Comparison of ENCODE assay signal across 8 mouse cellular contexts in the genomic region with DNA sequence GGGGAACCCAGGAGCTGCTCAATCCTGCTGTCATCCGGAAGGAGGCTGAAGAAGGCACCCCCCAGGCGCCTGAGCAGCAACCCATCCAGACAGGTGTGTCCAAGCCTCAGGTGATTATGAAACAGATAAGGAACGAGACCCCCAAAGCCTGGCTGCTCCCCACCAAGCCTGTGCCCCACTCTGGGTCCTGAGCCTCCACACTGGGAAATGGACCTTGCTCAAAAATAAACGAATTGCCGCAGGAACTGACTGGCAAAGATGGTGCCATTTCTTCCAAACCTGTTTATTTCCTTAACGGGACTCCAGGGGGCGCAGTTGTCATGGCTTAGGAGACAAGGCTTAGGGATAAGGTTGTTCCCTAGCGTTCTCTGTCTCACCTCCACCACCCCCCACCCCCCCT. TPM values are rescaled to one million over a fixed set of nuclear protein-coding genes. Genes with fewer than 3 reads are reported as not detected.
DNase-seq lines count a peak whose midpoint lies in the region; ATAC-seq lines count a peak whose summit lies in the region.

No protein-coding gene starts in this region.

- peaks cover 20% of the 10 kb centered on the region for H3K4me1 ChIP-seq in heart, embryonic 11.5 days (ENCODE audit: control insufficient read depth, insufficient read depth, low read length)
- peaks cover 29% of the 10 kb centered on the region for H3K4me1 ChIP-seq in kidney, embryonic 14.5 days (ENCODE audit: control insufficient read depth, insufficient read depth, low read length)
- peaks cover 24% of the 10 kb centered on the region for H3K4me1 ChIP-seq in lung, embryonic 16.5 days (replicated peaks; ENCODE audit: control insufficient read depth, insufficient read depth, low read length)

- peaks cover 29% of the 10 kb centered on the region for H3K27me3 ChIP-seq in heart, embryonic 11.5 days (ENCODE audit: control insufficient read depth, insufficient read depth, low read length)
- H3K27me3 ChIP-seq in kidney, embryonic 14.5 days (ENCODE audit: control insufficient read depth, insufficient read depth, low read length): peaks cover 20% of the 10 kb centered on the region
- H3K27me3 ChIP-seq in lung, embryonic 16.5 days (ENCODE audit: control insufficient read depth, insufficient read depth, low read depth, low read length): peaks cover 22% of the 10 kb centered on the region

- H3K4me3 ChIP-seq in heart, embryonic 11.5 days (ENCODE audit: low read depth, low read length): peak overlapping the region; percentile 43
- H3K4me3 ChIP-seq in kidney, embryonic 14.5 days (ENCODE audit: low read length): peak overlapping the region; percentile 38
- H3K4me3 ChIP-seq in lung, embryonic 16.5 days (ENCODE audit: low read length): peak overlapping the region; percentile 56

- H3K9me3 ChIP-seq in heart, embryonic 11.5 days (replicated peaks; ENCODE audit: control insufficient read depth, low read length): no peaks in the 10 kb centered on the region
- H3K9me3 ChIP-seq in kidney, embryonic 14.5 days (ENCODE audit: control insufficient read depth, low read length): no peaks in the 10 kb centered on the region
- H3K9me3 ChIP-seq in lung, embryonic 16.5 days (ENCODE audit: control insufficient read depth, low read length): no peaks in the 10 kb centered on the region

- 0 out of 2 replicates have a peak, but pooled peaks have one; percentile 9 for ATAC-seq in common myeloid progenitor, adult 5-6 weeks (replicated peaks; ENCODE audit: low read depth, poor library complexity, severe bottlenecking)
- ATAC-seq in heart, embryonic 11.5 days (replicated peaks; ENCODE audit: insufficient number of reproducible peaks, low FRiP score, low TSS enrichment): no peak
- ATAC-seq in kidney, embryonic 14.5 days (ENCODE audit: low FRiP score, low TSS enrichment): no peak; the same call in 1 of the 2 replicates
- no peak for ATAC-seq in lung, embryonic 16.5 days (ENCODE audit: low read depth)

- no peaks in the 10 kb centered on the region for H3K36me3 ChIP-seq in heart, embryonic 11.5 days (ENCODE audit: control insufficient read depth, insufficient read depth, low read length)
- H3K36me3 ChIP-seq in kidney, embryonic 14.5 days (ENCODE audit: control insufficient read depth, insufficient read depth, low read length): no peaks in the 10 kb centered on the region
- H3K36me3 ChIP-seq in lung, embryonic 16.5 days (ENCODE audit: control insufficient read depth, insufficient read depth, low read length): no peaks in the 10 kb centered on the region

- H3K9ac ChIP-seq in heart, embryonic 11.5 days (ENCODE audit: low read depth, low read length): peak overlapping the region; percentile 58; the same call in 1 of the 2 replicates
- peak overlapping the region; percentile 43; the same call in 1 of the 2 replicates for H3K9ac ChIP-seq in kidney, embryonic 14.5 days (ENCODE audit: low read depth, low read length)
- peak overlapping the region; percentile 66 for H3K9ac ChIP-seq in lung, embryonic 16.5 days (ENCODE audit: low read length)

- DNase-seq in CD8-positive naive resting alpha-beta T cell, adult 2 months (ENCODE audit: low read depth in 2 of 2, low spot score in 2 of 2): peak; percentile 44 to 48
- DNase-seq in R1 (ENCODE audit: low read depth, low spot score): peak; percentile 91
- DNase-seq in retina, embryonic 14.5 days (ENCODE audit: low spot score): peak; percentile 85
- DNase-seq in layer of hippocampus, adult 9-11 months: no peak

- H3K27ac ChIP-seq in heart, embryonic 11.5 days (ENCODE audit: low read depth, low read length): no peak overlapping the region
- H3K27ac ChIP-seq in kidney, embryonic 14.5 days (ENCODE audit: low read depth, low read length): no peak overlapping the region
- H3K27ac ChIP-seq in lung, embryonic 16.5 days (ENCODE audit: low read length): no peak overlapping the region

- under 1% methylated on average over 8 of the region's 8 CpGs for WGBS in heart, embryonic 11.5 days (ENCODE audit: insufficient replicate concordance)
- under 1% methylated on average over 8 of the region's 8 CpGs for WGBS in kidney, embryonic 14.5 days
- WGBS in lung, embryonic 16.5 days: 0% methylated on average over 8 of the region's 8 CpGs

- peak overlapping the region; percentile 76 for H3K4me2 ChIP-seq in heart, embryonic 11.5 days
- peak overlapping the region; percentile 61 for H3K4me2 ChIP-seq in kidney, embryonic 14.5 days (replicated peaks; ENCODE audit: low read depth, low read length)
- peak overlapping the region; percentile 87 for H3K4me2 ChIP-seq in lung, embryonic 16.5 days (ENCODE audit: low read depth, low read length)

RNA-seq across cellular contexts. Expression of a gene that starts 3.0 kb away (rescaled TPM):
- total RNA-seq in common myeloid progenitor, adult 5-6 weeks (2017): 50.2 and 52.2 TPM in 2 replicates
- polyA plus RNA-seq in heart, embryonic 11.5 days (2014; fragmentation: Nextera tagmentation; extraction: Ambion mirVana): 49.7 and 61.1 TPM in 2 replicates
- 58.6 and 75.0 TPM in 2 replicates for polyA plus RNA-seq in kidney, embryonic 14.5 days (2014; fragmentation: Nextera tagmentation; extraction: Ambion mirVana)
- 94.5 and 95.6 TPM in 2 replicates for polyA plus RNA-seq in lung, embryonic 16.5 days (2015; fragmentation: Nextera tagmentation; extraction: Ambion mirVana)

RNA-seq across cellular contexts. Expression of a gene that starts 6.5 kb away (rescaled TPM):
- not detected in 2 replicates for total RNA-seq in common myeloid progenitor, adult 5-6 weeks (2017)
- polyA plus RNA-seq in heart, embryonic 11.5 days (2014; fragmentation: Nextera tagmentation; extraction: Ambion mirVana): 0.14 and 0.27 TPM in 2 replicates
- polyA plus RNA-seq in kidney, embryonic 14.5 days (2014; fragmentation: Nextera tagmentation; extraction: Ambion mirVana): 0.94 and 0.96 TPM in 2 replicates
- 11.9 and 15.3 TPM in 2 replicates for polyA plus RNA-seq in lung, embryonic 16.5 days (2015; fragmentation: Nextera tagmentation; extraction: Ambion mirVana)

RNA-seq across cellular contexts. Expression of a gene that starts 6.5 kb away (rescaled TPM):
- not detected in 2 replicates for total RNA-seq in common myeloid progenitor, adult 5-6 weeks (2017)
- 4.5 and 6.9 TPM in 2 replicates for polyA plus RNA-seq in heart, embryonic 11.5 days (2014; fragmentation: Nextera tagmentation; extraction: Ambion mirVana)
- polyA plus RNA-seq in kidney, embryonic 14.5 days (2014; fragmentation: Nextera tagmentation; extraction: Ambion mirVana): 6.2 and 8.6 TPM in 2 replicates
- 7.2 and 7.6 TPM in 2 replicates for polyA plus RNA-seq in lung, embryonic 16.5 days (2015; fragmentation: Nextera tagmentation; extraction: Ambion mirVana)

RNA-seq across cellular contexts. Expression of a gene that starts 27.4 kb away (rescaled TPM):
- 0.96 and 3.9 TPM in 2 replicates for total RNA-seq in common myeloid progenitor, adult 5-6 weeks (2017)
- polyA plus RNA-seq in heart, embryonic 11.5 days (2014; fragmentation: Nextera tagmentation; extraction: Ambion mirVana): 10.8 and 12.4 TPM in 2 replicates
- polyA plus RNA-seq in kidney, embryonic 14.5 days (2014; fragmentation: Nextera tagmentation; extraction: Ambion mirVana): 14.9 and 18.0 TPM in 2 replicates
- 44.4 and 47.5 TPM in 2 replicates for polyA plus RNA-seq in lung, embryonic 16.5 days (2015; fragmentation: Nextera tagmentation; extraction: Ambion mirVana)

RNA-seq across cellular contexts. Expression of a gene that starts 37.5 kb away (rescaled TPM):
- 40.2 and 58.8 TPM in 2 replicates for total RNA-seq in common myeloid progenitor, adult 5-6 weeks (2017)
- polyA plus RNA-seq in heart, embryonic 11.5 days (2014; fragmentation: Nextera tagmentation; extraction: Ambion mirVana): 11.1 and 12.2 TPM in 2 replicates
- 18.8 and 20.0 TPM in 2 replicates for polyA plus RNA-seq in kidney, embryonic 14.5 days (2014; fragmentation: Nextera tagmentation; extraction: Ambion mirVana)
- 13.7 and 14.5 TPM in 2 replicates for polyA plus RNA-seq in lung, embryonic 16.5 days (2015; fragmentation: Nextera tagmentation; extraction: Ambion mirVana)
